Mouse (Mus musculus) heart, embryonic 14.5 days (tissue): Measurements from ENCODE around the gene Hivep2. TPM values are rescaled to one million over a fixed set of nuclear protein-coding genes. Genes with fewer than 3 reads are reported as not detected.

Experiments used
- ATAC-seq: fragments of 200-750 bp; cut with Nextera tagmentation; 2 replicates; pipeline ENCODE4 v1.8.0; 2017; ENCODE audit warnings: low read depth, moderate TSS enrichment; ENCODE audit not compliant: insufficient number of reproducible peaks, insufficient read depth, low FRiP score
- H3K27ac ChIP-seq, 2 experiments: fragments of 200-500 bp in 1 of 2; fragments of 300-500 bp in 1 of 2; sonication (generic) in 1 of 2; replicated peaks in 1 of 2; 2 replicates each; pipeline ENCODE4 v1.5.1; 2012 to 2014; ENCODE audit warnings: low read depth in 2 of 2, low read length in 2 of 2, control low read depth in 1 of 2, mild to moderate bottlenecking in 1 of 2, mixed read lengths in 1 of 2; ENCODE audit not compliant: control insufficient read depth in 1 of 2, insufficient read depth in 1 of 2
- H3K27me3 ChIP-seq: fragments of 300-500 bp; sonication (generic); 2 replicates; pipeline ENCODE4 v1.6.1; 2014; ENCODE audit warnings: mild to moderate bottlenecking, low read length, control low read depth; ENCODE audit not compliant: control insufficient read depth, insufficient read depth
- H3K36me3 ChIP-seq: fragments of 300-500 bp; sonication (generic); 2 replicates; pipeline ENCODE4 v1.6.1; 2014; ENCODE audit warnings: mild to moderate bottlenecking, control low read depth, low read length, mixed read lengths; ENCODE audit not compliant: control insufficient read depth, insufficient read depth
- H3K4me1 ChIP-seq, 2 experiments: fragments of 200-500 bp in 1 of 2; fragments of 300-500 bp in 1 of 2; sonication (generic) in 1 of 2; 2 replicates each; pipeline ENCODE4 v1.6.1; 2012 to 2014; ENCODE audit warnings: low read length in 2 of 2, control low read depth in 1 of 2, mixed read lengths in 1 of 2; ENCODE audit not compliant: control insufficient read depth in 2 of 2, insufficient read depth in 2 of 2
- H3K4me2 ChIP-seq: fragments of 300-500 bp; sonication (generic); 2 replicates; pipeline ENCODE4 v1.6.1; 2014; ENCODE audit warnings: mild to moderate bottlenecking, low read length
- H3K4me3 ChIP-seq, 2 experiments: fragments of 200-500 bp in 1 of 2; fragments of 300-500 bp in 1 of 2; sonication (generic) in 1 of 2; 2 replicates each; pipeline ENCODE4 v1.5.1; 2012 to 2014; ENCODE audit warnings: low read length in 2 of 2, mild to moderate bottlenecking in 2 of 2, control low read depth in 1 of 2, low read depth in 1 of 2, moderate library complexity in 1 of 2; ENCODE audit not compliant: control insufficient read depth in 1 of 2, insufficient read depth in 1 of 2
- H3K9ac ChIP-seq: fragments of 300-500 bp; sonication (generic); 2 replicates; pipeline ENCODE4 v1.6.1; 2014; ENCODE audit warnings: mild to moderate bottlenecking, low read length
- H3K9me3 ChIP-seq: fragments of 300-500 bp; sonication (generic); 2 replicates; pipeline ENCODE4 v1.6.1; 2016; ENCODE audit warnings: low read length, control low read depth; ENCODE audit not compliant: control insufficient read depth
- WGBS: fragments of 180-500 bp; shearing (Covaris S2); extraction: QIAGEN DNeasy Blood & Tissue Kit; methylation state at CpG from one replicate; pipeline ENCODE4 v1.1.7; 2014; 5-methylcytosine and 5-hydroxymethylcytosine counted together
- polyA plus RNA-seq: library from polyadenylated mRNA; unstranded; fragments of >200 nt; fragmentation: Nextera tagmentation; extraction: Ambion mirVana; gene quantifications from 2 replicates; pipeline ENCODE4 v1.2.1, GENCODE M21; 2014

The Hivep2 gene
- polyA plus RNA-seq, 1 experiment from 2014 or later: 9.9 TPM

DNA sequence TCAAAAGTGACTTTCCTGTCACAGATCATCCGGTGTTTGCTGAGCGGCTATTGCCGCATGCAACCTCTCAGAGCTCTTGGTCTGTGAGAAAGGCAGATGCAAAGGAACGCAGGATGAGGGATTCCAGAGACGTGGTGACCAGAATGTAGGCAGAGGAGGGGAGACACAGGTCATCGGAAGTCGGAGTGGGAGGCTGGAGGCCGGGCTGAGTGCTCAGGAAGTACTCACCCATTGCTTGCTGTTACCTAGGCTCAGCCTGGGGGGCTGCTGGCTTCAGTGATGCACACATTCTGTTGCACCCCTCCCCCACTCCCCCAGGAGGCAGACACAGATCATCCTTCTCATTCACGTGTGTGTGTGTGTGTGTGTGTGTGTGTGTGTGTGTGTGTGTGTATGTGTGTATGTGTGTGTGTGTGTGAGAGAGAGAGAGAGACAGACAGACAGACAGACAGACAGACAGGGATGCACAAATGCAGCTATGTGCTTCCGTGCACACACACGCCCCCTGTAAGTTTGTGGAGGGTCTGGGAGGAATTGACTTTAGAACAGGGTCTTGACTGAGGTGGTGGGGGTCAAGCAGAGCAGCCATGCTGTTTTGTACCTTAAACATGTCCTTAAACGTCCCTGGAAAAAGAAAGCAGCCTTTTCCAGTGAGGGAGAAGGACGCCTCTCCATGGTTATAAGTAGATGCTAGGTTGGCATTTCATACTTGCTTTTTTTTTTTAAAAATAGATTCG, 78.3 kb downstream of the Hivep2 start:
- ATAC-seq: no peak
- Histone ChIP-seq H3K27ac (no peak overlapping the region; a peak in 1 of 4 replicates), H3K9me3 (no peaks in the 10 kb centered on the region), H3K36me3 (no peaks in the 10 kb centered on the region), H3K4me2 (no peak overlapping the region), H3K27me3 (no peaks in the 10 kb centered on the region), H3K4me1 (peaks cover 29 to 47% of the 10 kb centered on the region in 2 experiments), H3K4me3 (no peak overlapping the region), H3K9ac (no peak overlapping the region)
- WGBS: 28% methylated on average over 14 of the region's 14 CpGs

DNA sequence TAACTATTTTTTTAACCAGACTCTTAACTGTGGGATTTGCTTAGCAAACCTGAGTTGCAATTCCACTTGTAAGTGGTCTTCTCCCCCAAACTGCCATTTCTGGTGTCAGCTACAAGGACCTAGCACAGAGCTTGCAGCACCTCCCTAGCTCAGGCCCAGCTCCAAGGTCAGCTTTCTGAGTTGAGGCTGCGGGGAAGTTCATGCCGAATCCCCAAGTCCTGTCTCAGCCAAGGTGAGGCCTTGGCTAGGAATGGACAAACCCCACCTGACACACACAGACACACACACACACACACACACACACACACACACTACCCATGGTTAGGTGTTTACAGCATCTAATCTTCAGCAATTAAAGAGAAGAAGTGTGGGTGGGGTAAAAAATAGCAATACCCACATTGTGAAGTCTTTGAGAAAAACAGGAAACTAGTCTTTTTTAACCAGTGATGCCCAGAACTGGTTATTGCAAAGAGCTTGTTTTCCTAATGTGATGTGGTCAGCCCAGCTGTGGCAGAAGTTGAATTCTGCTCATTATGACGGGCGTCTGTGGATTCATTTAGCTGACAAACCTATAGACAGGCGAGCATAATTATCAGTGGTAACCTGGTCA, 79.0 kb downstream of the Hivep2 start:
- Histone ChIP-seq H3K36me3 (no peaks in the 10 kb centered on the region), H3K9me3 (no peaks in the 10 kb centered on the region), H3K9ac (no peak overlapping the region), H3K4me2 (no peak overlapping the region), H3K4me1 (peaks cover 29 to 47% of the 10 kb centered on the region in 2 experiments), H3K27me3 (no peaks in the 10 kb centered on the region), H3K27ac (peak overlapping the region in 1 of 2 experiments; percentile 78; a peak in 1 of 4 replicates), H3K4me3 (no peak overlapping the region)
- ATAC-seq: no peak
- 72% methylated on average over 5 of the region's 5 CpGs for WGBS

DNA sequence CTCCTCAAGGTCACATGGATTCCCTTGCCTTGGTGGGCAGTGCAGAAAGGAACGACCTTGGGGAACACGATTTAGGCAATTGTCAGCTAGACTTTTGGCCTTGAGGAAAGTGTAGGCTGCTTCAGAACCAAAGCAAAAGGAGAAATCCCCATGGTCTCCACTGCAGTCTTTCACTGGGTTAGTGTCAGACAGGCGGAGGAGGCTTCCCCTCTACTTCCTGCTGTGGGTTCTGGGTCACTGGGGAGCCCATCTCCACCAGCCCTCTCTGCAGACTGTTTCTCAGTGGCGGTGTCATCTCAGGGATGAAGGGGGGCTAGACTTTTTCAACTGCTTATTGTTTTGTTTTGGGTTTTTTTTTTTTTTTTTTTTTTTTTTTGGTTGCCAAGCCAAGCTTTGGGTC, 79.9 kb downstream of the Hivep2 start:
- Histone ChIP-seq H3K9me3 (no peaks in the 10 kb centered on the region), H3K36me3 (no peaks in the 10 kb centered on the region), H3K4me2 (peak overlapping the region; percentile 35; the same call in 1 of the 2 replicates), H3K9ac (peak overlapping the region; percentile 40; the same call in 1 of the 2 replicates), H3K4me3 (no peak overlapping the region), H3K27ac (peak overlapping the region; percentile 60 to 78), H3K27me3 (no peaks in the 10 kb centered on the region), H3K4me1 (peaks cover 29 to 47% of the 10 kb centered on the region in 2 experiments)
- ATAC-seq: no peak
- 19% methylated on average over 4 of the region's 4 CpGs for WGBS

DNA sequence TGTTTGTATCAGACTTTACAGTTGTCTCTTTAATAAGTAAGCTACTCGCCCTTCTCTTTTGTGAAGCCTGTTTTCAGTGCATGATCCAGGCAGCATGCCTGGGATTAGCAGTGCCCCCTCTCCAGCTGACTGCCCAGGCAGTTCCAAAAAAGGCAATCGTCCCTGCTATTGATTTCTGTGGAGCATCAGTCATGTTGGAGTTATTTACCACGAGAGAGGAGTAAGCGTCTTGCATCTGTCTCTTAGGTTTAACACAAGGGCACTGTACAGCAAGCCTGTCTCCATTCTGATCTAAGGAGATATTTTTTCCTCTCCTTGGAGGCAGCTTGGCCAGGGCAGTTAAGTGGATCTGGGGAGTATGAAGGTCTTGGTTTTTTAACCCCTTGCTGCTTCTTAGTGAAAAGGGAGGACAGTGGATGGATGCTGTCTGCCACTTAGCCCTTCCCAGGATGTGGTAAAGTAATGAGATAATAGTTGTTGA, 80.3 kb downstream of the Hivep2 start:
- peaks cover 29 to 47% of the 10 kb centered on the region in 2 experiments for H3K4me1 ChIP-seq
- ATAC-seq: no peak
- no peaks in the 10 kb centered on the region for H3K9me3 ChIP-seq
- no peaks in the 10 kb centered on the region for H3K36me3 ChIP-seq
- peak overlapping the region; percentile 1; the same call in 1 of the 2 replicates for H3K9ac ChIP-seq
- H3K4me3 ChIP-seq: no peak overlapping the region
- 11% methylated on average over 4 of the region's 4 CpGs for WGBS
- peak overlapping the region; percentile 60 to 78 for H3K27ac ChIP-seq
- peak overlapping the region; percentile 35 for H3K4me2 ChIP-seq
- no peaks in the 10 kb centered on the region for H3K27me3 ChIP-seq

DNA sequence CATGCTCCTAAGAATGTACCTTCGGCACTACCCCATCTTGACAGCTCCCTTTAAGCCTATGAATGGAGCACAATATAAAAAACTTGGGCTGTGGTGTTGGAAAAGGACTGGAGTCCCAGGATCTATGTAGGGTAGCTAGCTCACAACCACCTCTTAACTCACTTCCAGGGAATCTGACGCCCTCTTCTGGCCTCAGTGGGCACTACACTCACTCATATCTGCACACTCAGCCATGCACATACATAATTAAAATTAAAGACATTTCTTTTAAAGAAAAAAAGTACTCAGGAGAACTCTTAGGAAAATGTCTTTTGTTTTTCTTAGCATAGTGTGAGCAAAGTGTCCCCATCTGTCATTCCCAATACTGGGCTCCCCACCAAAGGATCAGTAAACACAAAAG, 81.1 kb downstream of the Hivep2 start:
- Histone ChIP-seq H3K4me1 (peaks cover 27 to 47% of the 10 kb centered on the region in 2 experiments), H3K4me2 (no peak overlapping the region), H3K4me3 (no peak overlapping the region), H3K9me3 (no peaks in the 10 kb centered on the region), H3K36me3 (no peaks in the 10 kb centered on the region), H3K27ac (no peak overlapping the region), H3K9ac (no peak overlapping the region), H3K27me3 (no peaks in the 10 kb centered on the region)
- 65% methylated on average over 2 of the region's 2 CpGs for WGBS
- ATAC-seq: no peak

DNA sequence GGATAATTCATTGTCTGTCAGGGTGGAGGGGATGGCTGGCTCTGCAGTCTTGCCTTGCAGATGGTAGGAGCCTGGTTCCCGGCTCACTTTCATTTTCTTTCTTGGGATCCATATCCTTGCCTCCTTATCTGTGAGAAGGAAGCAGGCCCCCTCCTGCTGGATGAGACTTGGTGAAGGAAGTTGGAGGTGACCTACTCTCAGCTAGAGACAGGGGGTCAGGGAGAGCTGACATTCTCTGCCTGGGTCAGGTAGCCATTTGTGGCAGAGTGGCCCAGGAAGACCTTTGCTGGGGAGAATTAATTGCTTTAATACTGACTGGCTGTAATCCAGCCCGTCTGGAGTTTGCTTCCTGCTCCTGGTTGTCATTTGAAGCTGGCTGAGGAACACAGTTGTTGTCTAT, 81.8 kb downstream of the Hivep2 start:
- 23% methylated on average over 2 of the region's 2 CpGs for WGBS
- Histone ChIP-seq H3K27ac (peak overlapping the region; percentile 32 to 52; a peak in 3 of 4 replicates), H3K27me3 (no peaks in the 10 kb centered on the region), H3K4me2 (peak overlapping the region; percentile 40), H3K4me3 (no peak overlapping the region), H3K9me3 (no peaks in the 10 kb centered on the region), H3K9ac (peak overlapping the region; percentile 21; the same call in 1 of the 2 replicates), H3K36me3 (no peaks in the 10 kb centered on the region), H3K4me1 (peaks cover 27 to 47% of the 10 kb centered on the region in 2 experiments)
- 0 out of 2 replicates have a peak, but pooled peaks have one; percentile 19 for ATAC-seq

DNA sequence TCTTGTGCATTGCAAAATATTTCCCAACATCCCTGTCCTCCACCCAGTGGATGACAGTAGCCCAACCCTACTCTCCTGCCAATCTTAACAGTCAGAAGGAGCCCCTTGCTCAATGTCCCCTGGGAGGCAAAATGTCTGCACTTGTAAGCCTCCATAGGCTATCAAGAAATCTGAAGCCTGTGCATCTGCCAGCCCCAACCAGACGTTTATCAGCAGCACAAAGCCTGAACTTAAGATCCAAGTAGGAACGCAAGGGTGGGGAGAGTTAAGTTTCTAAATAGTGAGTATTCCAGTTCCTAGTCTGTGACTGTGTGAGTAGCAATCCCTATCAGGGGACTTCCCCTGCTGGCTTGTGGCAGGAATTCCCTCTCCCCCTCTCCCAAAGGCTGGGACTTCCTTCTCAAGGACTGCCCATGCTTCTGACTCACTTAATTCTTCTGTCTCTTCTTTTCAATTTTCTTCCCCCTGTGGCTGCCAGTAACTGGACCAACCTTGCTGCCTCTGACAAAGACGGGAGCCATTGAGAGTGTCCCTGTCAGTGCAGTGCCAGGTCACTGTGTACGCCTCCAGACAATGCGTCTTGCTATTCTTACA, 82.5 kb downstream of the Hivep2 start:
- Histone ChIP-seq H3K4me3 (no peak overlapping the region), H3K27ac (peak overlapping the region; percentile 32 to 52; a peak in 3 of 4 replicates), H3K36me3 (no peaks in the 10 kb centered on the region), H3K9ac (0 out of 2 replicates have a peak overlapping the region, but pooled peaks have one; percentile 13), H3K27me3 (no peaks in the 10 kb centered on the region), H3K4me2 (peak overlapping the region; percentile 10; the same call in 1 of the 2 replicates), H3K4me1 (peaks cover 27 to 47% of the 10 kb centered on the region in 2 experiments), H3K9me3 (no peaks in the 10 kb centered on the region)
- WGBS: 28% methylated on average over 5 of the region's 5 CpGs
- ATAC-seq: no peak
